Mouse (Mus musculus) lung, embryonic 16.5 days (tissue): ENCODE data around the gene Dnajc27. TPM values are rescaled to one million over a fixed set of nuclear protein-coding genes. Genes with fewer than 3 reads are reported as not detected.

Experiments used
- ATAC-seq: fragments of 200-750 bp; cut with Nextera tagmentation; 2 replicates; pipeline ENCODE4 v1.8.0; 2017; ENCODE audit warnings: low read depth, mild to moderate bottlenecking, moderate library complexity
- H3K27ac ChIP-seq: fragments of 300-500 bp; sonication (generic); 2 replicates; pipeline ENCODE4 v1.5.1; 2014; ENCODE audit warnings: mild to moderate bottlenecking, control low read depth, low read length
- H3K27me3 ChIP-seq: fragments of 300-500 bp; sonication (generic); 2 replicates; pipeline ENCODE4 v1.6.1; 2014; ENCODE audit warnings: low read depth, low read length, mixed read lengths; ENCODE audit not compliant: control insufficient read depth, insufficient read depth
- H3K36me3 ChIP-seq: fragments of 300-500 bp; sonication (generic); 2 replicates; pipeline ENCODE4 v1.6.1; 2014; ENCODE audit warnings: low read length; ENCODE audit not compliant: control insufficient read depth, insufficient read depth
- H3K4me1 ChIP-seq: fragments of 300-500 bp; sonication (generic); replicated peaks from 2 replicates; pipeline ENCODE4 v1.6.1; 2014; ENCODE audit warnings: low read length, mixed read lengths; ENCODE audit not compliant: control insufficient read depth, insufficient read depth
- H3K4me2 ChIP-seq: fragments of 300-500 bp; sonication (generic); 2 replicates; pipeline ENCODE4 v1.6.1; 2014; ENCODE audit warnings: low read depth, low read length, control low read depth
- H3K4me3 ChIP-seq: fragments of 300-500 bp; sonication (generic); 2 replicates; pipeline ENCODE4 v1.5.1; 2014; ENCODE audit warnings: mild to moderate bottlenecking, low read length, control low read depth
- H3K9ac ChIP-seq: fragments of 300-500 bp; sonication (generic); 2 replicates; pipeline ENCODE4 v1.6.1; 2014; ENCODE audit warnings: low read length, control low read depth
- H3K9me3 ChIP-seq: fragments of 300-500 bp; sonication (generic); 2 replicates; pipeline ENCODE4 v1.6.1; 2016; ENCODE audit warnings: low read length; ENCODE audit not compliant: control insufficient read depth
- WGBS: fragments of 180-500 bp; shearing (Covaris S2); extraction: QIAGEN DNeasy Blood & Tissue Kit; methylation state at CpG from one replicate; pipeline ENCODE4 v1.1.7; 2014; 5-methylcytosine and 5-hydroxymethylcytosine counted together
- polyA plus RNA-seq: library from polyadenylated mRNA; unstranded; fragments of >200 nt; fragmentation: Nextera tagmentation; extraction: Ambion mirVana; gene quantifications from 2 replicates; pipeline ENCODE4 v1.2.1, GENCODE M21; 2015

The Dnajc27 gene
- polyA plus RNA-seq, 1 experiment from 2014 or later = 6.1 TPM

GRCm38 (mm10) chr12:4127346-4127745, 45.0 kb downstream of the Dnajc27 start:
- Histone ChIP-seq H3K4me2 (no peak overlapping the region), H3K36me3 (no peaks in the 10 kb centered on the region), H3K9me3 (peaks cover 3% of the 10 kb centered on the region), H3K9ac (no peak overlapping the region), H3K4me3 (no peak overlapping the region), H3K4me1 (no peaks in the 10 kb centered on the region), H3K27ac (no peak overlapping the region), H3K27me3 (no peaks in the 10 kb centered on the region)
- ATAC-seq = no peak
- WGBS = 71% methylated on average over 7 of the region's 7 CpGs

GRCm38 (mm10) chr12:4132941-4133846, 50.8 kb downstream of the Dnajc27 start, which contains the start of gene Adcy3:
Gene Adcy3, plus strand, starts transcription at chr12:4133103.
- H3K36me3 ChIP-seq = no peaks in the 10 kb centered on the region

GRCm38 (mm10) chr12:4133847-4134212, 51.4 kb downstream of the Dnajc27 start:
- H3K27me3 ChIP-seq = no peaks in the 10 kb centered on the region
- H3K27ac ChIP-seq = no peak overlapping the region
- H3K4me3 ChIP-seq = peak overlapping the region; percentile 58
- H3K4me2 ChIP-seq = peak overlapping the region; percentile 87
- H3K36me3 ChIP-seq = no peaks in the 10 kb centered on the region
- peak; percentile 37 for ATAC-seq
- H3K9me3 ChIP-seq = peaks cover 3% of the 10 kb centered on the region
- WGBS = 11% methylated on average over 11 of the region's 11 CpGs
- peaks cover 9% of the 10 kb centered on the region; the same call in 1 of the 2 replicates for H3K4me1 ChIP-seq
- peak overlapping the region; percentile 69 for H3K9ac ChIP-seq

More at GRCm38 (mm10) chr12:4132941-4133846, 50.8 kb downstream of the Dnajc27 start, which contains the start of gene Adcy3:
- H3K27ac ChIP-seq = no peak within 1 kb of the TSS
- peak within 1 kb of the TSS; percentile 69 for H3K9ac ChIP-seq
- peak within 1 kb of the TSS; percentile 58 for H3K4me3 ChIP-seq
- WGBS = under 1% methylated on average over 73 of the region's 83 CpGs
- ATAC-seq = peak; percentile 92
- H3K9me3 ChIP-seq = peaks cover 3% of the 10 kb centered on the region
- H3K4me2 ChIP-seq = peak within 1 kb of the TSS; percentile 87
- no peaks in the 10 kb centered on the region for H3K27me3 ChIP-seq
- H3K4me1 ChIP-seq = peaks cover 9% of the 10 kb centered on the region; the same call in 1 of the 2 replicates

- no peak for ATAC-seq
- Histone ChIP-seq H3K4me1 (no peaks in the 10 kb centered on the region), H3K36me3 (0 out of 2 replicates have a peak, but pooled peaks cover 2% of the 10 kb centered on the region), H3K4me3 (no peak overlapping the region), H3K27me3 (no peaks in the 10 kb centered on the region), H3K27ac (no peak overlapping the region), H3K9ac (no peak overlapping the region), H3K9me3 (no peaks in the 10 kb centered on the region), H3K4me2 (no peak overlapping the region)
- 88% methylated on average over 5 of the region's 5 CpGs for WGBS
Observed at GRCm38 (mm10) chr12:4143179-4143578, 60.8 kb downstream of the Dnajc27 start.

- 72% methylated on average over 2 of the region's 2 CpGs for WGBS
- H3K27me3 ChIP-seq = no peaks in the 10 kb centered on the region
- no peaks in the 10 kb centered on the region for H3K36me3 ChIP-seq
- ATAC-seq = no peak
- no peak overlapping the region for H3K27ac ChIP-seq
- H3K9ac ChIP-seq = no peak overlapping the region
- H3K4me2 ChIP-seq = no peak overlapping the region
- no peak overlapping the region for H3K4me3 ChIP-seq
- no peaks in the 10 kb centered on the region for H3K9me3 ChIP-seq
- H3K4me1 ChIP-seq = no peaks in the 10 kb centered on the region
Observed at GRCm38 (mm10) chr12:4150936-4151335, 68.6 kb downstream of the Dnajc27 start.

- H3K4me1 ChIP-seq = no peaks in the 10 kb centered on the region
- H3K27ac ChIP-seq = no peak overlapping the region
- no peaks in the 10 kb centered on the region for H3K36me3 ChIP-seq
- H3K27me3 ChIP-seq = no peaks in the 10 kb centered on the region
- no peak overlapping the region for H3K4me3 ChIP-seq
- H3K9ac ChIP-seq = no peak overlapping the region
- H3K9me3 ChIP-seq = no peaks in the 10 kb centered on the region
- no peak overlapping the region for H3K4me2 ChIP-seq
- ATAC-seq = no peak
- 82% methylated on average over 3 of the region's 3 CpGs for WGBS
Observed at GRCm38 (mm10) chr12:4151969-4152368, 69.6 kb downstream of the Dnajc27 start.

- no peaks in the 10 kb centered on the region for H3K27me3 ChIP-seq
- no peak for ATAC-seq
- no peaks in the 10 kb centered on the region for H3K9me3 ChIP-seq
- no peak overlapping the region for H3K4me3 ChIP-seq
- peaks cover 6% of the 10 kb centered on the region; the same call in 1 of the 2 replicates for H3K4me1 ChIP-seq
- 70% methylated on average over 2 of the region's 2 CpGs for WGBS
- no peak overlapping the region for H3K27ac ChIP-seq
- no peak overlapping the region for H3K4me2 ChIP-seq
- no peak overlapping the region for H3K9ac ChIP-seq
- H3K36me3 ChIP-seq = no peaks in the 10 kb centered on the region
Observed at GRCm38 (mm10) chr12:4157466-4157865, 75.1 kb downstream of the Dnajc27 start.

GRCm38 (mm10) chr12:4158179-4158578, 75.8 kb downstream of the Dnajc27 start:
- no peak for ATAC-seq
- WGBS = 78% methylated on average over 3 of the region's 3 CpGs
- Histone ChIP-seq H3K4me3 (no peak overlapping the region), H3K27ac (no peak overlapping the region), H3K4me2 (no peak overlapping the region), H3K9ac (no peak overlapping the region), H3K27me3 (no peaks in the 10 kb centered on the region), H3K4me1 (peaks cover 6% of the 10 kb centered on the region; the same call in 1 of the 2 replicates), H3K36me3 (no peaks in the 10 kb centered on the region), H3K9me3 (no peaks in the 10 kb centered on the region)

GRCm38 (mm10) chr12:4158868-4159632, 76.7 kb downstream of the Dnajc27 start:
- no peaks in the 10 kb centered on the region for H3K27me3 ChIP-seq
- H3K4me2 ChIP-seq = no peak overlapping the region
- 71% methylated on average over 7 of the region's 7 CpGs for WGBS
- peaks cover 6% of the 10 kb centered on the region; the same call in 1 of the 2 replicates for H3K4me1 ChIP-seq
- no peak overlapping the region for H3K4me3 ChIP-seq
- no peak overlapping the region for H3K27ac ChIP-seq
- H3K9ac ChIP-seq = no peak overlapping the region
- ATAC-seq = no peak
- H3K36me3 ChIP-seq = no peaks in the 10 kb centered on the region
- H3K9me3 ChIP-seq = no peaks in the 10 kb centered on the region
